Mouse (Mus musculus) left cerebral cortex, postnatal 10 days (tissue): ENCODE data around the gene Flrt2. TPM values are rescaled to one million over a fixed set of nuclear protein-coding genes. Genes with fewer than 3 reads are reported as not detected.

Source experiments
- DNase-seq, 2 experiments: peaks; one replicate each; pipeline ENCODE4 v3.0.0; 2021 to 2022; ENCODE audit warnings: low spot score in 2 of 2, mixed read lengths in 1 of 2; ENCODE audit errors: extremely low spot score in 1 of 2
- intact Hi-C: fragments of 180-260 bp; cut with DNase I; formaldehyde crosslinking; loops from one replicate; pipeline ENCODE4 v1.15.1; 2025
- total RNA-seq, 2 experiments: library from RNA; stranded (reverse); gene quantifications; 2 replicates each; pipeline ENCODE4 v1.2.3; 2021

The Flrt2 gene
- total RNA-seq, 2 experiments from 2014 or later, result 62.3 to 66.8 TPM

GRCm38 (mm10) chr12:95701580-95701979 is 9.6 kb downstream of the Flrt2 start:
- intact Hi-C loops, result no loop called here

GRCm38 (mm10) chr12:95705006-95705405 is 13.0 kb downstream of the Flrt2 start:
- DNase-seq, result no peak
- intact Hi-C loops, result no loop called here

More at GRCm38 (mm10) chr12:95701580-95701979, 9.6 kb downstream of the Flrt2 start:
- no peak for DNase-seq

GRCm38 (mm10) chr12:95723265-95723664 is 31.2 kb downstream of the Flrt2 start:
- DNase-seq, result peak in 1 of 2 experiments; percentile 24
- intact Hi-C loops, result no loop called here

GRCm38 (mm10) chr12:95734075-95734474 is 42.0 kb downstream of the Flrt2 start:
- DNase-seq, result no peak
- intact Hi-C loops, result no loop called here

- intact Hi-C loops, result no loop called here
- DNase-seq, result no peak
These were observed 45.5 kb downstream of the Flrt2 start for GRCm38 (mm10) chr12:95737571-95737970.

- DNase-seq, result no peak
- intact Hi-C loops, result no loop called here
These were observed 46.0 kb downstream of the Flrt2 start for GRCm38 (mm10) chr12:95738031-95738430.

GRCm38 (mm10) chr12:95738491-95739135 is 46.6 kb downstream of the Flrt2 start:
- no peak for DNase-seq

GRCm38 (mm10) chr12:95739739-95740138 is 47.7 kb downstream of the Flrt2 start:
- intact Hi-C loops, result no loop called here
- peak in 1 of 2 experiments; percentile 25 for DNase-seq

More at GRCm38 (mm10) chr12:95738491-95739135, 46.6 kb downstream of the Flrt2 start:
- intact Hi-C loops, result no loop called here

GRCm38 (mm10) chr12:95741296-95741695 is 49.3 kb downstream of the Flrt2 start:
- no peak for DNase-seq
- intact Hi-C loops, result no loop called here

- intact Hi-C loops, result no loop called here
- peak in 1 of 2 experiments; percentile 35 for DNase-seq
These were observed 52.3 kb downstream of the Flrt2 start for GRCm38 (mm10) chr12:95744307-95744706.

- DNase-seq, result no peak
- intact Hi-C loops, result no loop called here
These were observed 55.0 kb downstream of the Flrt2 start for GRCm38 (mm10) chr12:95746856-95747579.

GRCm38 (mm10) chr12:95748760-95749159 is 56.7 kb downstream of the Flrt2 start:
- DNase-seq, result no peak
- intact Hi-C loops, result no loop called here

- no peak for DNase-seq
- intact Hi-C loops, result no loop called here
These were observed 57.2 kb downstream of the Flrt2 start for GRCm38 (mm10) chr12:95749248-95749647.

GRCm38 (mm10) chr12:95759212-95759746 is 67.3 kb downstream of the Flrt2 start:
- no peak for DNase-seq

GRCm38 (mm10) chr12:95765255-95765654 is 73.2 kb downstream of the Flrt2 start:
- intact Hi-C loops, result no loop called here
- DNase-seq, result no peak

More at GRCm38 (mm10) chr12:95759212-95759746, 67.3 kb downstream of the Flrt2 start:
- intact Hi-C loops, result no loop called here

- intact Hi-C loops, result no loop called here
- DNase-seq, result no peak
These were observed 77.0 kb downstream of the Flrt2 start for GRCm38 (mm10) chr12:95769041-95769440.

- no peak for DNase-seq
- intact Hi-C loops, result no loop called here
These were observed 78.2 kb downstream of the Flrt2 start for GRCm38 (mm10) chr12:95770251-95770650.

GRCm38 (mm10) chr12:95790146-95790545 is 98.1 kb downstream of the Flrt2 start:
- intact Hi-C loops, result no loop called here
- no peak for DNase-seq

GRCm38 (mm10) chr12:95816660-95817059 is 124.6 kb downstream of the Flrt2 start:
- intact Hi-C loops, result no loop called here
- DNase-seq, result no peak
